Mouse (Mus musculus): ENCODE data around the gene Copz2. TPM values are rescaled to one million over a fixed set of nuclear protein-coding genes. Genes with fewer than 3 reads are reported as not detected.
A peak's percentile ranks its signal among the peaks of the same experiment; 100 is the strongest.
"Not testable (repeated sequence)": the region's sequence is repeated elsewhere in the genome, so short reads cannot be mapped to it uniquely, and the experiment has no call there.

Gene Copz2
- total and polyA plus RNA-seq, 3 experiments, result 0.35 to 4.1 (median 0.99) TPM

- H3K79me2 ChIP-seq (replicated peaks; ENCODE audit: control insufficient read depth, extremely low read depth, insufficient read depth, poor library complexity, severe bottlenecking); DNase-seq (ENCODE audit: extremely low read depth); in situ Hi-C loops (cut with MboI; ENCODE audit: low pct_ligation_motif_present, low pct_unique_long_range_greater_than_20kb, low sequenced_read_pairs); H3K4me1 ChIP-seq (ENCODE audit: control insufficient read depth in 1 of 2, insufficient read depth in 2 of 2); H3K4me3 ChIP-seq (replicated peaks in 1 of 3; ENCODE audit: low read depth in 2 of 3, low read length in 2 of 3, poor library complexity in 1 of 3); H3K36me3 ChIP-seq (replicated peaks in 1 of 2; ENCODE audit: control insufficient read depth in 1 of 2, insufficient read depth in 1 of 2, low read length in 1 of 2); H3K9ac ChIP-seq (ENCODE audit: insufficient read depth, low read depth); H3K27ac ChIP-seq (ENCODE audit: insufficient read depth, low read depth); H3K9me3 ChIP-seq (replicated peaks; ENCODE audit: low read length); dilution Hi-C loops (cut with MboI; ENCODE audit: extremely low pct_ligation_motif_present, extremely low pct_unique_long_range_greater_than_20kb, low sequenced_read_pairs): not testable (repeated sequence)
- TF ChIP-seq CTCF (conservative IDR thresholded peaks at IDR 0.05 in 1 of 2, IDR thresholded peaks at IDR 0.05 in 1 of 2; ENCODE audit: low read depth in 2 of 2, low read length in 2 of 2), result 0 out of 4 replicates have a peak, but pooled peaks of 1 of the 2 experiments have one; percentile 18
- TF ChIP-seq ZNF384 (IDR thresholded peaks at IDR 0.05; ENCODE audit: low read depth, low read length), result peak; percentile 72
- Histone ChIP-seq H3K27me3 (replicated peaks) (peaks cover 14% of the 10 kb centered on the region), H3K4me2 (ENCODE audit: insufficient read depth, low read depth, poor library complexity, severe bottlenecking) (peak overlapping the region; percentile 58)
Observed at GRCm38 (mm10) chr11:96849145-96849544, 525 bp upstream of the Copz2 start.

GRCm38 (mm10) chr11:96857446-96857845 is 7.8 kb downstream of the Copz2 start:
- Histone ChIP-seq H3K27me3 (replicated peaks) (peaks cover 27% of the 10 kb centered on the region), H3K36me3 (replicated peaks in 1 of 2; ENCODE audit: control insufficient read depth in 1 of 2, insufficient read depth in 1 of 2, low read length in 1 of 2) (no peaks in the 10 kb centered on the region), H3K79me2 (replicated peaks; ENCODE audit: control insufficient read depth, extremely low read depth, insufficient read depth, poor library complexity, severe bottlenecking) (no peaks in the 10 kb centered on the region), H3K9ac (ENCODE audit: insufficient read depth, low read depth) (no peak overlapping the region), H3K4me1 (ENCODE audit: control insufficient read depth in 1 of 2, insufficient read depth in 2 of 2) (peaks cover 17 to 29% of the 10 kb centered on the region in 2 experiments), H3K4me2 (ENCODE audit: insufficient read depth, low read depth, poor library complexity, severe bottlenecking) (no peak overlapping the region), H3K27ac (ENCODE audit: insufficient read depth, low read depth) (no peak overlapping the region), H3K4me3 (replicated peaks in 1 of 3; ENCODE audit: low read depth in 2 of 3, low read length in 2 of 3, poor library complexity in 1 of 3) (no peak overlapping the region), H3K9me3 (replicated peaks; ENCODE audit: low read length) (no peaks in the 10 kb centered on the region)
- in situ Hi-C loops (cut with MboI; ENCODE audit: low pct_ligation_motif_present, low pct_unique_long_range_greater_than_20kb, low sequenced_read_pairs), result loop anchor here (25.0 kb wide), 2 partner anchors 295 to 420 kb away; no protein-coding TSS in a partner anchor
- no peak for DNase-seq (ENCODE audit: extremely low read depth)
- TF ChIP-seq CHD1 (IDR thresholded peaks at IDR 0.05; ENCODE audit: low read depth, low read length), result no peak
- TF ChIP-seq BHLHE40 (IDR thresholded peaks at IDR 0.05; ENCODE audit: low read depth, low read length), result no peak
- TF ChIP-seq MAX (IDR thresholded peaks at IDR 0.05; ENCODE audit: low read length), result no peak
- TF ChIP-seq GABPA (IDR thresholded peaks at IDR 0.05; ENCODE audit: insufficient replicate concordance, low read depth, low read length), result no peak
- no peak for TF ChIP-seq ZNF384 (IDR thresholded peaks at IDR 0.05; ENCODE audit: low read depth, low read length)
- no peak for TF ChIP-seq CHD2 (IDR thresholded peaks at IDR 0.05; ENCODE audit: low read length)
- no peak for TF ChIP-seq E2F4 (IDR thresholded peaks at IDR 0.05; ENCODE audit: insufficient replicate concordance, low read depth, low read length)
- no peak for TF ChIP-seq EP300 (IDR thresholded peaks at IDR 0.05; ENCODE audit: low read length)
- no peak for TF ChIP-seq NELFE (IDR thresholded peaks at IDR 0.05; ENCODE audit: low read depth, low read length)
- TF ChIP-seq MAFK (IDR thresholded peaks at IDR 0.05; ENCODE audit: insufficient replicate concordance, low read length), result no peak
- TF ChIP-seq JUND (conservative IDR thresholded peaks at IDR 0.05; ENCODE audit: low read depth, low read length), result no peak
- TF ChIP-seq UBTF (IDR thresholded peaks at IDR 0.05; ENCODE audit: low read depth, low read length), result no peak
- no peak for TF ChIP-seq PAX5 (IDR thresholded peaks at IDR 0.05; ENCODE audit: low read length)
- TF ChIP-seq TBP (conservative IDR thresholded peaks at IDR 0.05; ENCODE audit: low read depth, low read length), result no peak
- dilution Hi-C loops (cut with MboI; ENCODE audit: extremely low pct_ligation_motif_present, extremely low pct_unique_long_range_greater_than_20kb, low sequenced_read_pairs), result no loop called here
